Mouse (Mus musculus) ES-E14 (cell line): ENCODE data around the gene Mum1l1. TPM values are rescaled to one million over a fixed set of nuclear protein-coding genes. Genes with fewer than 3 reads are reported as not detected.
A peak's percentile ranks its signal among the peaks of the same experiment; 100 is the strongest.

Source experiments
- DNase-seq: peaks from one replicate; pipeline ENCODE4 v3.0.0-alpha.2; 2013; ENCODE audit warnings: low read depth, low spot score
- H3K27ac ChIP-seq: 2 replicates; pipeline ENCODE4 v1.5.1; 2012; ENCODE audit warnings: low read depth, mild to moderate bottlenecking, low read length, moderate library complexity, mixed read lengths; ENCODE audit not compliant: poor library complexity, insufficient read depth, severe bottlenecking
- H3K36me3 ChIP-seq: 2 replicates; pipeline ENCODE4 v1.6.1; 2012; ENCODE audit warnings: mild to moderate bottlenecking, low read length, moderate library complexity, mixed read lengths; ENCODE audit not compliant: control insufficient read depth, poor library complexity, insufficient read depth, severe bottlenecking
- H3K4me1 ChIP-seq, 2 experiments: fragments of 150-350 bp in 1 of 2; sonication (generic) in 1 of 2; 2 replicates each; pipeline ENCODE4 v1.6.1; 2012; ENCODE audit warnings: low read length in 2 of 2, mild to moderate bottlenecking in 1 of 2, mixed read lengths in 1 of 2; ENCODE audit not compliant: control insufficient read depth in 2 of 2, insufficient read depth in 2 of 2, poor library complexity in 1 of 2
- H3K4me3 ChIP-seq, 2 experiments: fragments of 150-350 bp in 1 of 2; sonication (generic) in 1 of 2; 2 replicates each; pipeline ENCODE4 v1.5.1; 2012; ENCODE audit warnings: low read length in 2 of 2, low read depth in 1 of 2, mild to moderate bottlenecking in 1 of 2, mixed read lengths in 1 of 2; ENCODE audit not compliant: insufficient read depth in 1 of 2, poor library complexity in 1 of 2, severe bottlenecking in 1 of 2
- H3K9ac ChIP-seq: 2 replicates; pipeline ENCODE4 v1.6.1; 2012; ENCODE audit warnings: low read depth, mild to moderate bottlenecking, low read length, mixed read lengths; ENCODE audit not compliant: poor library complexity, insufficient read depth, severe bottlenecking
- H3K9me3 ChIP-seq: fragments of 150-350 bp; sonication (generic); 2 replicates; pipeline ENCODE4 v1.6.1; 2012; ENCODE audit warnings: low read depth, mild to moderate bottlenecking, low read length; ENCODE audit not compliant: control insufficient read depth, insufficient read depth
- CHD2 ChIP-seq: IDR thresholded peaks from 2 replicates; pipeline ENCODE4 v1.6.1; 2014; ENCODE audit warnings: mild to moderate bottlenecking, low read depth, low read length, inconsistent platforms
- HCFC1 ChIP-seq: IDR thresholded peaks from 2 replicates; pipeline ENCODE4 v1.6.1; 2012; ENCODE audit warnings: low read length, inconsistent platforms, borderline replicate concordance; ENCODE audit not compliant: insufficient read depth
- MAFK ChIP-seq: IDR thresholded peaks from 2 replicates; pipeline ENCODE4 v1.6.1; 2014; ENCODE audit warnings: mild to moderate bottlenecking, low read depth, low read length, inconsistent platforms; ENCODE audit not compliant: insufficient read depth
- ZC3H11A ChIP-seq: IDR thresholded peaks from 2 replicates; pipeline ENCODE4 v1.6.1; 2012; ENCODE audit warnings: low read depth, mild to moderate bottlenecking, inconsistent platforms, low read length, borderline replicate concordance
- ZNF384 ChIP-seq: IDR thresholded peaks from 2 replicates; pipeline ENCODE4 v1.6.1; 2012; ENCODE audit warnings: low read depth, low read length, inconsistent platforms
- in situ Hi-C, 2 experiments: fragments of 600-800 bp; cut with MboI; formaldehyde crosslinking; loops; one replicate each; pipeline ENCODE4 v1.15.1; 2025; ENCODE audit warnings: low sequenced_read_pairs in 2 of 2, inconsistent platforms in 1 of 2; ENCODE audit not compliant: unreplicated experiment in 2 of 2
- total RNA-seq: library from RNA; depleted of rRNA; stranded (reverse); fragments of 300-350 nt; gene quantifications from 2 replicates; pipeline ENCODE4 v1.2.3, GENCODE M21; 2012

The Mum1l1 gene
- total RNA-seq, 1 experiment: 7.7 TPM

DNA sequence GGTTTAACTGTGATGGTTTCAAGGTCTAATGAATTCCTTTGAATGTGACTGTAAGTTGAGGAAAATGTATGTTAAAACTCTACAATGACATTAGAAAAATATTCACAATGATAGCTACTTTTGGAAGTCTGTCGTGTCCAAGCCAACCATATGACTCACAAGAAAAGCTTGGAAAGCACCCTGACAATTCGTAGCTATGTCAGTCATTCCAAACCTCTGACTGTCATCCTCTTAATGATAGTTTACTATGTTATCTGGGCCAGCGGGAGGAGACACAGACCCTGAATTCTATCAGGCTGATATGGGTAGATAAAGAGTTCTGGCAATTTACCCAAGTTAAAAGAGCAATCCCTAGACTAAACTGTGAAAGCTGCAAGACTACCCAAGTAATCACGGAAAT, 11.0 kb downstream of the Mum1l1 start:
- Histone ChIP-seq H3K9me3 (no peaks in the 10 kb centered on the region), H3K4me3 (no peak overlapping the region), H3K27ac (no peak overlapping the region), H3K9ac (no peak overlapping the region), H3K4me1 (no peaks in the 10 kb centered on the region), H3K36me3 (no peaks in the 10 kb centered on the region)
- TF ChIP-seq ZNF384 (no peak), HCFC1 (no peak), CHD2 (no peak), MAFK (no peak), ZC3H11A (no peak)
- in situ Hi-C loops: no loop called here
- no peak for DNase-seq

DNA sequence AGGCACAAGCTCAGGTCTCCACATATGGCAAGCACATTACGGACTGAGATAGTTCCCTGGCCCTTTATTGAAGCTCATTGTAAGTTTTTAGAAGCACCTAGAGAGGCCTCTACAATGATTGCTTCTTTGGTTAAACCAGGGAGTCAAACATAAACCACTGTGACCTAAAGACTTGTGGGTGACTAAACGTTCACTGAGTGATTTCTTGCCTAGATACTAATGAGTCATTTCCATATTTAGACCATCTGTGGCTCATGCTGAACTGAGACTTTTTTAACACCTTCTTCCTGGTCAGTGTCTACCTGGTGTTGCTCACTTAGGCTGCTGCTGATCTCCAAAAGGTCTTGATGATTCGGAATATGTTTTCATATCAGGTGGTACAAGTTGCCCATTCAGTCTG, 12.1 kb downstream of the Mum1l1 start:
- no peak overlapping the region for H3K9ac ChIP-seq
- H3K4me3 ChIP-seq: no peak overlapping the region
- TF ChIP-seq HCFC1 (no peak), ZNF384 (no peak), CHD2 (no peak), ZC3H11A (no peak), MAFK (no peak)
- H3K36me3 ChIP-seq: no peaks in the 10 kb centered on the region
- H3K27ac ChIP-seq: no peak overlapping the region
- H3K9me3 ChIP-seq: no peaks in the 10 kb centered on the region
- no peaks in the 10 kb centered on the region for H3K4me1 ChIP-seq
- in situ Hi-C loops: no loop called here
- DNase-seq: no peak

DNA sequence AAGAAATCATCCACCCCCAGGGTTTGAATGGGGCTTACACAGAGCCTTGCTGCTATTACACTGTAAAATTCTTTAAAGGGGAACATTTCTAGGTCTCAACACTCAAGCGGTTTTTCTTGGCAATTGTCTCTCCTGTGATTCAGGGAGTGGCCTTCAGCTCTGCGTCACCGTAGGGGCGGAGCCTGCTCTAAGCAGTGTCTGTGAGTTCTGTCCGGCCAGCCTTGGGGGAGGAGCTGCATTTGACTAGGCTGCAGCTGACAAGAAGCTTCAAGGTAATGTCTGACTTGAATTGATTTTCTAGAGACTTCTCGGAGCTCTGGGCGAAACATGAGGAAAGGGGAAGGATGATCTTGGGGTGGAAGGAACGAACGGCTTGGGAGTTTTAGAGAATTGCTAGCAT, 21.3 kb downstream of the Mum1l1 start:
- H3K9me3 ChIP-seq: no peaks in the 10 kb centered on the region
- no peak overlapping the region for H3K4me3 ChIP-seq
- no peaks in the 10 kb centered on the region for H3K4me1 ChIP-seq
- in situ Hi-C loops: no loop called here
- TF ChIP-seq MAFK: no peak
- TF ChIP-seq ZC3H11A: no peak
- TF ChIP-seq ZNF384: no peak
- TF ChIP-seq CHD2: no peak
- no peak for TF ChIP-seq HCFC1
- DNase-seq: peak; percentile 63
- H3K27ac ChIP-seq: no peak overlapping the region
- H3K36me3 ChIP-seq: no peaks in the 10 kb centered on the region
- no peak overlapping the region for H3K9ac ChIP-seq

DNA sequence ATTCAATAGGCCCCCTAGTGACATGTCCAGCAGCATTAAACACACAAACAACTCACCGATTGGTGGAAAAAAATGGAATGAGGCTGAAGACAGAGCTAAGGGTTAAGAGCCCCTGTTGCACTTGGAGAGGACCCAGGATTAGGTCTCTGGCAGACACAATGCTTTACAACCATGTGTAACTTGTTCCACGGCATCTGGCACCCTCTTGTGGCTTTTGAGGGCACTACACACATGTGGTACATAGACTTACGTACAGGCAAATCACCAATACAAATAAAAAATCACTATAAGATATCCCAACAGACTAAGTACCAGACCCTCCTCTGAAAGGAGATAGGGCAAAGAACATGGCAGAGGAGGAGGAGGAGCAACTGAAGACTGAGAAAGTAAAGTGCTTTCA, 37.5 kb downstream of the Mum1l1 start:
- Histone ChIP-seq H3K4me1 (no peaks in the 10 kb centered on the region), H3K9me3 (no peaks in the 10 kb centered on the region), H3K4me3 (no peak overlapping the region), H3K27ac (no peak overlapping the region), H3K9ac (no peak overlapping the region), H3K36me3 (no peaks in the 10 kb centered on the region)
- TF ChIP-seq CHD2 (no peak), MAFK (no peak), ZC3H11A (no peak), ZNF384 (no peak), HCFC1 (no peak)
- in situ Hi-C loops: no loop called here
- DNase-seq: peak; percentile 42

DNA sequence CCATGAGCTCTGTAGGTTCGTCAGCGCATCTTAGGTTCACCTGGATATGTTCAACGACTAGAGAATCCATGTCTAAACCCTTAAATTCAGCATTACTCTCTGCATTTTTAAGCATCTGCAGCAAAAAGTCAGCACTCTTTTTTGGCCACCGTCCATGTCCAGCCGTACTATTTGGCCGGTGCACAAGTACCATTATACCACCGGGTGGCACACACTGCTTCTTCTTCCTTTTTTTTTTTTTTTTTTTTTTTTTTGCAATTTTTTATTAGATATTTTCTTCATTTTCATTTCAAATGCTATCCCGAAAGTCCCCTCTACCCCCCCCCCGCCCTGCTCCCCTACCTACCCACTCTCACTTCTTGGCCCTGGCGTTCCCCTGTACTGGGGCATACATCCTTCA, 47.2 kb downstream of the Mum1l1 start:
- 0 out of 2 replicates have a peak, but pooled peaks have one; percentile 34 for TF ChIP-seq ZNF384
- no peak for TF ChIP-seq MAFK
- no peak for TF ChIP-seq ZC3H11A
- TF ChIP-seq CHD2: no peak
- TF ChIP-seq HCFC1: no peak
- H3K4me1 ChIP-seq: no peaks in the 10 kb centered on the region
- H3K4me3 ChIP-seq: no peak overlapping the region
- H3K36me3 ChIP-seq: no peaks in the 10 kb centered on the region
- no peak for DNase-seq
- H3K9me3 ChIP-seq: no peaks in the 10 kb centered on the region
- in situ Hi-C loops: no loop called here
- H3K27ac ChIP-seq: no peak overlapping the region
- no peak overlapping the region for H3K9ac ChIP-seq
